Mouse (Mus musculus) MN1 (cell line): ENCODE data around the gene Cerkl.

ENCODE experiments used
- DNase-seq: peaks from one replicate; pipeline ENCODE4 v3.0.0-alpha.2; 2016; ENCODE audit warnings: low spot score

Gene Cerkl

DNA sequence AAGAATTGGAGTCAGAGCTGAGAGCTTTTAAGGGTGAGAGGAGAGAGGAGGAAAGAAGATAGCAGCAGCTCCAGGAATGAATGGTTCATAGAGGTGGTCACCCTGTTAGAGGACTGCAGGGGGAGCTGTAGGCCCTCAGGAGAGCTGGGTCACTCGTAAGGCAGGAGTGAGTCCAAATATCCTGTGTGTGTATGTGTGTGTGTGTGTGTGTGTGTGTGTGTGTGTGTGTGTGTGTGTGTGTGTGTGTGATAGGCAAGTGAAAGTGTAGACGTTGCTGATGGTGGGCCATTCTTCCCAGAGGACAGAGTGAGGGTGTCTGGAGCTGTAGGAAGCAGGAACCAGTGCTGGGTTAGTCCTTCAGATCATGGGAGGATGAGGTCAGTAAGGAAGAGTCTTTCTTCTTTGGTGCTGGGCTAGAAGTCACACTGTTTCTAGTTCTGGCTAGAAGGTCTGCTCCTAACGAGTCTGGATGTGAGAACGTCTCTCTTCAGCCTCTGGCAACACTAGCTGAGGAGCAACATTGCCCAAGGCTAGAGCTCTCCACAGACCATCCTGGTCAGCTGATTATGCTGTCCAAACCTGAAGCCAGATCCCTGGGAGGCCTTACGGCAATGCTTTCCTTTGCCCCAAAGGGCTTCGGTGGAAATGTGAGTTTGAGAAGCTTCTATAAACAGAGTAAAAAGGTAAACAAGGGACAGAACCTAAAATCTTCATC is 83.9 kb downstream of the Cerkl start:
- DNase-seq: peak; percentile 30

DNA sequence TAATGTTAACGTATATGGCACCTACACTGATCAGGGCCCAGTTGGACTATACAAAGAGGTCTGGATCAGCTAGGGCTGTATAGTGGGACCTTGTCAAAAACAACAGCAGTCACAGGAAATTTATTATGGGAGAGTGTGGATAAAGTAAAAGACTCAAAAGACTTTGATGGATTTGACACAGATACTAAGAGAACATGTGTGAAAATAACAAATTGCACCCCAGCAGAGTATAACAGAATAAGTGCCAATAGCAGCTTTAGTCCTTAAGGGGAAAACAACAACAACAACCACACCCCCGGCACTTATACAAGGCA is 84.5 kb downstream of the Cerkl start:
- no peak for DNase-seq

DNA sequence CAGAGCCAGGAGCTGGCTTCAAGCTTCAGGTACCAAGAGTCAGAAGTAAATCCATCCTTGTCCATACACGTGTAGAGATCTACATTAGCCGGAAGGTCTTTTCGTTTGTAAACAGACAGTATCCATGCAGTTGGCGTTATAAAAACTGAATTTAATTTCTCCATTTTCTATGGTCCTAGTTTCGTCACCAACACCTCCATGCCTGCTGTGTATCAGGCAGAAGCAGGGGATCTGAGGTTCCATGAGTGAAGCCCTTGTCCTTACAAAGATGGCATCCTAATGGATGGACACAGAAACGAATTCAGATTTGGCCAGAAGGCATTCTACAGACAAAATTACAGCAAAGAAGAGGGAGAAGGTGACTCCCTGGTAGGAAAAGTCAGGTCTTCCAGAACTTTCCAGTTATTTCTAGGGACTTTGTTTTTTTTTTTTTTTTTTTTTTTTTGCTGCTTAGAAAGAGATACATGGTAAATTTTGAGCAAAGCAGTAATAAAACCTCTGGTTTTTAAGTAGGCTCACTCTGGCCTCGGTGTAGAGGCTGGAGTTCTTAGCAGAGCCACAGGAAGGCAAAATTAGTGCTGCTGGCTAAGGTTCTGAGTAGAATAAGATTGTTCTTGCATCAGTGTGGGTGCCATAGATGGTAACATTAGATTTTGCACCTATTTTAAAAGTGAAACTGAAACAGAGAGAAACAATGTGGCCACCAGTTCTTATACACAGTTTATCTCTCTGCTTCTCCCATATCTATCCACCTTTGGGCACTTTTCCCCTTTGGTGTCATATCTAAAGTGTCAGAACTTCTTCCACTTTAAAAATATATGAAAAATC is 85.0 kb downstream of the Cerkl start:
- DNase-seq: no peak

DNA sequence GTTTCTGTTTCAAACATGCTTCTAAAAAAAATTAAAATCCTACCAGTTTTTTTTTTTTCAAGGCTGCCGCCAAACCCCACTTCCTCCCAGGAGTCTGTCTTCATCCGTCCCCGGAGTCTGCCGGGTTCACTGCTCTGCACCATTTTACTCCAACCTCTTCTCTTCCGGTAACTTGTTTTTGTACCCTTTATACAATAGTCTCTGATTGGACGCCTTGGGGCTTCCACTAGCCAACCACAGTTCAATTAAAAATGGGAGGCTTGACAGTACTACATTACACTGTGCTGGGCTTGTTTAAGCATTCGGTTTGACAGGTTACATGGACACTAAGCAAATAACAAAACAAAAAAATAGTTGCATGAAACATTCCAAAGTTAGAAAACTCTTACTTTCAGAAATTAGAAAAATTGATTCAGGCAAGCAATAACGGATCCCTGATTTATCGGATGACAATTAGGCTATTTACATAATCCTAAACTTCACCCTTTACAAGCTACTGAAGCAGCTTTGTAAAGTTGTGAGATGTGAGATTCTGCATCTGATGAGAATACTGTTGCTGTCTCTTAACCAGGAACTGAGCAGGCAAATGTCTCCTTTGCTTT is 85.8 kb downstream of the Cerkl start:
- DNase-seq: no peak

DNA sequence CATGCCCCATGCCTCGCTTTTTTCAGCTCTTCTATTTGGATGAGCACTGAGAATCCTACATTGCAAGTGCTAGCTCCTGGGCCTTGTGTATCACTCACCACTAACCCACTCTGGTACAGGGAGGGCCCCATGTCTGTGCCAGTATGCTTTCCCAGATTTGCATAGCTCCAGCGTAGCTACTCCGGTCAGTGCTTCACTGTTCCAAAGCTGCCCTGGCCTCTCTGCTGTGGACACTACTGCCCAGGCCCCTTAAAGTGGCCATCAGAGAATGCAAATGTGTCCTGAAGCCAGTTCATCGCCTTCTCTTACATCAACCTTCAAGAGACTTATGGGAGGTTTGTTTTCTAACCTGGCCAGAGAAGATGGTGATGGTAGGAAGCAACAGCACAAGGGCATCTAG is 86.7 kb downstream of the Cerkl start:
- DNase-seq: no peak

DNA sequence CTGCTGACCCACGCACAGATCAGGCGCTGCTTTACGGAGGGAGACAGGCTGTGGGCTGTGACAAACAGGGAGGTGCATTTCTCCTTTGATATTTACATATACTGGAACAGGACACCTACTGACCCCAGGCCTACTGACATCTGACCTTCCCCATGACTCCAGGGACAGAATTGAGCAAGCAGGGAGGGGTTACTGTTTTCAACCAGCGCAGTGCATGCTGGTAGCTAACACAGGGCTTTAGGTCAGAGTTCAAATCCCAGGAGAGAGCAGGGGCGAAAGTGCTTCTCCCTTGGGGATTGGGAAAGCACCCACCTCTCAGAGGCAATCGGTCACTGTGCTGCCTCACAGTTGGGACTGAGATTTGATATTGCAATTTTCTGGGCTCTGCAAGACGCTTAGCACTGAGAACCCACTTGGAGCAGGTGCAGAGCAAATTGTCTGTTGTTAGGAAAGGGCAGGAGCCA is 87.5 kb downstream of the Cerkl start:
- DNase-seq: no peak

DNA sequence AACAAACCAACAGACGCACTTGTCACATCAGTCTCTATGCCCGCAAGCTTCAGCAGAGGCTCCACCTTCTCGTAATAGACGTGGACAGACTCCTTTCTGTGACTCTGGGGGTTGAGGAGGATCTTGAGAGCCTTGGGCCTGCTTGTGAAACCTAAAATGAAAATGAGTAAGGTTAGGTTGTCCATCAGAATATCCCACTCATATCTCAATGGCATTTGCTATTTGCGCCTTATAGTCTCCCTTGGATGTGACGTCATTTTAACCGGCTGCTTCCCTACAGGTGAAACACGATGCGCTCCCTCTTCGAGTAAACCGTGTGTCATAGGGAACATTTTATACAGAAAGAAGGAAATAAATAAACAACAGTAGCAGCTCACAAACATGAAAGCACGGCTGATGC is 87.9 kb downstream of the Cerkl start:
- DNase-seq: no peak

DNA sequence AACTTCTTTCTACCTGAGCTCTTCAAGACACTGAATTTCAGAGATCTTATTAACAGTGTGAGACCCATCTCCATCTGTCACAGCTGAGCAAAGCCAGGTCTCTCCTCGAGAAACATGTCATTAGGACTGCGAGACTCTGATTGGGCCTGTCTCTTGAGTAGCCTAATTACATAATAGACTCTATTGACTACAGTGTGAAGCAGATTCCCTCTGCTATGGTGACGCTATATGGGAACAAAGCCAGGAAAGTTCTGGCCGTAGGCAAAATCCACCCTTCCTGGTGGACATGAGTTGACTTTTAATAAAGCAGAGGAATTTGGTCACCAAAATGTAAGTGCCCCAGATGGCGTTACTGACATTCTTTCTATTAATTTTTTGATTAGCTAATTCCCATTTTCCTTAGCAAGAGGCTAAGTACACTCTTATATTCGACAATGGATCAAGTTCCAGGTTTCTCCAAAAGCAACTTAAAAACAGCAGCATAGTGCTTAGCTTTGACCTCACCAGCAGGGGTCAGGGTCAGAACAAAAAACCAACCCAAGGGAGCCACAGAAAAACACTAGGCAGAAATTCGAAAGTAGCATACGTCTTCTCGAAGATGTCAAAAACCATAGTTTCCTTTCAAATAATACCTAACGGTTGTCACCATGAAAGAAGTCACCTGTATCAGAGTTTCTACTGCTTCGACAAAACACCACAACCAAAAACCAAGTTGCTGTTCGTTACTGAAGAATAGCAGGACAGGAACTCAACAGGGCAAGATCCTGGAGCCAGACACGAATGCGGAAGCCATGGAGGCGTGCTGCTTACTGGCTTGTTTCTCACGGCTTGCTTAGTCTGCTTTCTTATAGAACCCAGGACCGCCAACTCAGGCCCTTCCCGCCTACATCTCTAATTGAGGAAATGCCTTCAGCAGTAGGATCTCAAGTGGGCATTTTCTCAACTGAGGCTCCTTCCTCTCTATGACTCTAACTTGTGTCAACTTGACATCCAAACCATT is 88.8 kb downstream of the Cerkl start:
- DNase-seq: peak; percentile 38

DNA sequence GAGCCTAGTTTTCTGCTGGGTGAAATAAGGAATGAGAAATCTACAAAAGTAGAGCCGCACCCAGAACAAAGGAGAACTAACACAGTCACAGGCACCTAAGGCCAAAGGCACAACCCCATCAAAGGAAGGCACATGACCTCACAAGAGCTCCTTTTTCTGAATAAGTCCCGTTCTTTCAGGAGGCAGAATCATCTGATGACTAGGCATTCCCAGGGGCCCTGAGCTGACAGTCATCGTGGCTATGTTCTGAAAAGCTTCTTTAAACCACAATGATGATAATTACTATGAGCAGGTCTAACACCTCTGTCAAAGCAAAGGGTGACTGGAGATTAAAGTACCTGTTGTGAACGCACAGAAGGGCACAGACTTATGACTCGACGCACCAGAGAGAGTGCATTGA is 92.7 kb downstream of the Cerkl start:
- DNase-seq: no peak

DNA sequence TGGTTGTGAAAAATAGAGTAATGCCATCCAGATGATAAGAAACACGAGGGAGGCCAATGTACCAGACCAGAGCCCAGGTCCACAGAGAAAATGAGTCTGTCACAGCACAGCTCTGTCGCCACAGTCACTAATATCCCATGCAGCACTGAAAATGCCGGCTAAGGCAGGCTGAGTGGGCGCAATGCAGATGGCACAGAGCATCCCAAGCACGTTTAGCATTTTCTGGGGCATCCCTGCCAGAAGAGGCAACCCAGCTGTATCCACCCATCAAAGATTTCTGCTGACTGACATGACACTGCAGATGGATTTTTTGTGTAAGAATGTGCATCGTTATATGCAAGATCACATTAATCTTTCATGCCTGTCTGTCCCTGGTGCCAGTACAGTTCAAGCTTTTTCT is 94.6 kb downstream of the Cerkl start:
- no peak for DNase-seq

DNA sequence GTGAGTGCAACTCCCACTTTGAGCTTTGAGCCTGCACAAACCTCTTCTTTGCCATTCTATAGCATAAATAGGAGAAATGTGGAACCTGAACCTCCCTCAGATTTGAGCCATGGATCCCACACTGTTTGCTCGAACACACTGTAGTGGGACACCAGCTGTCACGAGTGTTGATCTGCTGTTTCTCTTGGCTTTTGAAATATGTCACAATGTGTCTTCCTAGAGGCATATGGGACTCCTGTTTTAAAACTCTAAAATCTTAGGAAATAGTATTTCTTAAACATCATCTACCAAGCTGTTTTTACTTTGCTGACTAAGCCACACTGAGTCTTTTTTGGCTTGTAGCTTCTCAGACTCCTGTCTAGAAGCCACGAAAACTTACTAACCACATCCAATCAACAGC is 98.8 kb downstream of the Cerkl start:
- DNase-seq: no peak

DNA sequence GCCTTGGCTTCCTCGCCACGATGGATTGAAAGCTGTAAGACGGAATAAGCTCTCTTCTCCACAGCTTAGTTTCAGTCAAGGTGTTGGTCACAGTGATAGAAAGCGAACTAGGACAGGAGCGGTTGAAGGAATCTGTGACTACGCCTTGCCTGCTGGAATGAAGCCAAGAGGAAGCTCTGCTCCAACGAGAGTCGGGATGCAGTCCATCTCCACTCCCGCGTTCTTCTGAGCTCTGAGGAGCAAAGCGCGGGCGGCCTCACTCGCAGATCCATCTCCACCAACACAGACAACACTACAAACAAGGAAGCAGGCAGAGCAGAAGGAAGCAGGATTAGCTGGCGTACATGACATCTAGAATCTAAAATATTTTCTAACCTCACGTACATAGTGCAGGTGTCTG is 101.8 kb downstream of the Cerkl start:
- no peak for DNase-seq

DNA sequence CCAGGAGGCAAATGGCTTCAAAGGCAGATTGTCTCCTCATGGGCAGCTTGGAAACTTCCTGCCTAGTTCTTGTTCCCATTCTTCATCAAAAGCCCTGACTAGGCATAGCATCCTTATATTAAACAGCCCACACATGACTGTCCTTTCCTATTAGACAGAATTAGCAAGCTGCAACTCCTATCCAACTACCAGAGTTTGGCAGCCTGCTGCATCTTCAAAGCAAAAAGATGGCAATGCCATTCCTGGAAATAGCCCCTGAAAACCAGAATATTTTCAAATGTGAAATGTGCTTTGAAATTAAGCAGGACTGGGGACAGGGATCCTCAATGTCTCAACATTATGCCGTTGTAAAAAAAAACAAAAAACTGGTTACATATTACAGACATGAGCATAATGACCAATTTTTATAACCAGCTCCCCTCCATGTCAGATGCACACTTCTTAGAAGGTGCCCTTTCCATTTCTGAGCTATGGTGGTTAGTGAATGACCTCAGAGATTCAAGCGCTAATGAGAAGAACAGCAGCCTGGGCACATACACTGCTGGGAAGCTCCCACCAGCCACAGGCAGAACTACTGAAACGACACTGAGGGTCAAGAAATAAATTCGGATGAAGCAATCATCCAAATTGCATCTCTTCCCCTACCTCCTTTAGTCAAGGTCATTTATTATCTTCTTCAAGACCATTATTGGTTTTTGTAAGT is 104.3 kb downstream of the Cerkl start:
- DNase-seq: no peak

DNA sequence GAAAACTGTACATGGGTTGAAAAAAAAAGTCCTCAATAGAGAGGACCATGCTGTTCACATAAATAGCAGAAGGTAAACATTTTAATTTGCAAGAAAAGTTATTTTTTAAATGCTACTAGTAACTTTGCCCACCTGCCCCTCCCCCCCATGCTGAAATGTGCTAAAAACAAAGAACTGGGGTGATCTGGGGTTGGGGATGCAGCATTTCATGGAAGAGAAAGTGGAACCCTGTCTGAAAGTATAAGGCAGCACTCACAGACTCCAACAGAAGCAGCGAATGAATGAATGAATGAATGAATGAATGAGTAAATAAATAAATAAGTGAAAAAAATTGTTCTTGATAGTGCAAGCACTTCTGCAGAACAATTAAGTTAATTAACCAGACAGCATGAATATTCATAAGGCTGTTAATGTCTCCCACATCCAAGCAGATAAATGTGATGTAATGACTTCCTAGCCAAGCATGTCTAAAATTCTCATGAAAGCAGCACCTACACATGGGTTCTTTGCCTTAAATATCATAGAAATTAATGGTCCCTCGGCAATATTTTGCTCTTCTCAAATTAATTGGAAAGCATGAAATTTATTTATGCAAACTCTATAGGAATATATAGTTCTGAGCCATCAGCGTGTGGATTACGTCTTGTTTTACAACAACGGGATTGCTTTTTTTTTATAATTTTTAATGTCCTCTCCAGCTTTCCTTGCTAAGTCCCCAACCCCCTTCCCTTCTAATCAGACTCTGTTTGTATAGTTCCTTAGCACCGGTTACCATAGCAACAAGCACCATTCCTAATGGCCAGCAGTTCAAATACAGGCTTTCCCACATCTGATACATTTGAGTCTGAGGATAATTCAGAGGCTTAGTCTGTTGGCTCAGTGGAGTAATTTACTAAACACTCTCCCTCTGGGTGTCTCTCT is 105.1 kb downstream of the Cerkl start:
- no peak for DNase-seq

DNA sequence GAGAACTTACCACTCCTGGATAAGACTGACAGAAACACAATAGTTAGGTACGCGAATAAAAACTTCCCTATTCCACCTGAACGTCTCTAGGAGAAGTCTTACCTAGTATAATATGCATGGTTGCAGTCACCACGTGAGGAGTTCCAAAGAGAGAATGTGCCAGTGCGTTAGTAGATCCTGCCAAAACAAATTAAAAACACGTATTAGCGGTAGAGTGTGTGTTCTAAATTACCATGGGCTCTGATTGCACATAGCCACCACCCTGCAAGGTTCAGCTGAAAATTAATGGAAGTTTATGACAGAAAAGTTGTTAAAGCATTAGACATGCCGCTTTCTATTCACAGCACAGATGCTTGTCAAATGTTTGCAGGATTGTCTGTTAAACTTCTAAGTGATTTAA is 113.5 kb downstream of the Cerkl start:
- DNase-seq: no peak

DNA sequence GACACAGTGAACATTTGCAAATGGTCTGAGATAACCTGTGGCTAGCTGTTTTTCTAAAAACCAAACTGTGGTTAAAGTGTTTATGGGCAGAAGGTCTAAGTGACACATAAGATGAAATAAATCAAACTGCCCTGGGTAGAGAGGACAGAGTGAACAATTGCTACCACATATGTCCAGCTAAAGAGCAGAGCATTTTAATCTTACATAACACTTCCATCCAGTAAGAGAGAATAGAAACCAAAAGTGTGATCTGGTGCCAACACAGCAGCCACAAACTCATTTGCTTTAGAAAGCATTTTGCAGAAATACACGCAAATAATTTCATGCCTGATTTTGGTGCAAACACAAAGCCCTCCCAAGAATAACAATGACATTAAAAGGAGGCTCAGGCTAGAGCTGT is 117.6 kb downstream of the Cerkl start:
- no peak for DNase-seq

DNA sequence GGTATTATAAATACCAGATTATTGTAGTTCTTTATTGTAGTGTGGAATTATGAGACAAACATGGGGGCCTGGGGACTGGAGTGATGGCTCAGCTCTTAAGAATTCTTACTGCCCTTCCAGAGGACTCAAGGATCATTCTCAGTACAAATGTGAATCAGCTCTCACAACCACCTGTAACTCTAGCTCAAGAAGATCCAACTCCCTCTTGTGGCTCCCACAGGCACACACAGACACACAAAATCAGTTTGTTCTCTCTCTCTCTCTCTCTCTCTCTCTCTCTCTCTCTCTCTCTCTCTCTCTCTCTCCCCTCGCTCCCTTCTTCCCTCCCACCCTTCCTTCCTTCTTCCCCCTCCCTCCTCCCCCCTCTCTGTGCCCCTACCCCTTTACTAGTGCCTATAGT is 120.4 kb downstream of the Cerkl start:
- DNase-seq: no peak

DNA sequence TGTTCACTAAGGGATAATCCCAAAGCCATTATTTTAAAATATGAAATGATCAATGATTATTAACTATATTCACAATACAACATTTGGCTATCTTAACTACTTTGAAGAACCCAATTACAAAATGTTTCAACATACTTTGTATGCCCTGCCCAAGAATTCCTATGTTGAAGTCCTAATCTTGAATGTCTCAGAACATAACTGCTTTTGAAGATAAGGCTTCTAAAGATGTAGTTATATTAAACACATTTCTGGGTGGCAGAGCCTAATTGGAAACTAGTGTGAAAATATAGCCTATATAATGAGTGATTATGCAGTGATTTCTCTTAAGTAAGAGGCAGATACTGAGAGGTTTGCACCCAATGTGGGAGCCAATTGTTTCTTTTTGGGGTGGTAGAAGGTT is 121.9 kb downstream of the Cerkl start:
- no peak for DNase-seq

DNA sequence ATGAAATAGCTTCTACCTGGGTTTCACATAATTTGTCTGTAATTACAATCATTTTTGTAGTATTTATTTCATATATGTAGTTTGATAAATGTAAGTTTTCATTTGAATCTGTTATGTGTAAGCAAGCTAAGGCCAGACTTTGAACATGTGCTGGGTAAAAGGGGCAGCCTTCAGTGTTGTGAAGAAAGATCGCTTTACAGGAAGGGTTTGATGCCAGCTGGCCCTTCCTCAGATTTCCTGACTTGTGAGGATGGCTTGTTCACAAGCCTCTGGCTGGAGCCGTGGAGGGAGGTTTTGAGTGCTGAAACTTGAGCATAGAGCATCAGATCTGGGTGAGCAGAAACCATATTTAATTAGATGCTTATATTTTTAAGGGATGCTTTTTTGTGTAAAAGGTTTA is 128.5 kb downstream of the Cerkl start:
- no peak for DNase-seq

DNA sequence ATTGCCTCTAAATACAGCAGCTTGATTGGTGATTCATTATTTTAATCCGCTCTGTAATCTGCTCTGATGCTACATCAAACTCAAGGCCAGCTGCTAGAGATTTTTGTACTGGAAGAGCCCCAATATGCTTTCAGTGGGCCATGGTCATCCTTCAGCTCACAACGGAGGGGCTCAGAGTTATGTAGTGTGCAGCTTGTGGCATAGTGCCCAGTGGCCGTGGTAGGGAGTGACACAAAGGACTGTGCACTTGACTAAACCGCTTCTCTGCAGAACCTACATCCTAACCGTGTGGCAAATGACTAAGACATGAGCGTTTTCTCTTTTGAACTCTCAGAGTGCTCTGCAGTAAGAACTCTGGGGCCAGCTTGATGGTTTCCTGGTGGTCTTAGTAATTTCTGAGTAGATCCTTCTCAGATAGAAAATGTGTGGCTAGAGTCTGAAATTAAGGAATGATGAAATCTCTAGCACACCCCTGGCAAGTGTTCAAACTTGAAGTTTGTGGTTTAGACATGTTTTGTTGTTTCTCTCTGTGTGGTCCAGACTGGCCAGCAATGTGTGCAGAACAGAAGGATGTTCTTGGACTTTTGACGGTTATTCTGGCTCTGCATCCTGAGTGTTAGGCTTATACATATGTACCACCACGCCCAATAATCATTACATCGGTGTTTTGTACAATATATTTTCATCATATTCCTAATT is 140.3 kb downstream of the Cerkl start:
- no peak for DNase-seq
